Mouse (Mus musculus): ENCODE results near the gene Ttc39b. TPM values are rescaled to one million over a fixed set of nuclear protein-coding genes. Genes with fewer than 3 reads are reported as not detected.

Ttc39b gene
- total and polyA plus RNA-seq, 3 experiments, result 11.3 to 109 (median 21.1) TPM

DNA sequence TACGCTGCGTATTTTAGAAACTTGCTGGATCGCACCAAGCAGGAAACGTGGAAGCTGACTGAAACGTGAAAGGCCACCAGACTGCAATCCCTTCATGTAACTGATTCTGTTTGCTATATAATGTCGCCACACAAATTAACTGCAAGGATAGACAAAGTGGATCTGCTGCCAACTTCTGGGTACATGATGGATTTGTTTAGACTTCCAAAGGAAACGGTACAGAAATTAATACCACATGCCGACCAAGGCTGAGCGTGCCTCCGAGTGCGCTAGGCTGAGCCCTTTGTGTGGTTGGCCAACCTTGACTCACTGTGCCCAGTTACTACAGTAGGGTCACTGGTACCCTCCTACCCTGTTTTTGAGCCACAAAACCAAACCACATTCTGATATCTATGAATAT lies 89.3 kb downstream of the Ttc39b start:
- Histone ChIP-seq H3K27ac (ENCODE audit: control insufficient read depth, low read depth, low read length) (no peak overlapping the region), H3K4me1 (ENCODE audit: control insufficient read depth in 1 of 2, insufficient read depth in 2 of 2, low read length in 2 of 2) (no peaks in the 10 kb centered on the region), H3K27me3 (ENCODE audit: control insufficient read depth in 1 of 2, insufficient read depth in 2 of 2, low read length in 2 of 2) (no peaks in the 10 kb centered on the region), H3K4me3 (ENCODE audit: control insufficient read depth in 1 of 2, insufficient read depth in 1 of 2, low read depth in 2 of 2, low read length in 2 of 2) (no peak overlapping the region), H3K36me3 (ENCODE audit: control insufficient read depth in 1 of 2, insufficient read depth in 2 of 2, low read length in 2 of 2) (no peaks in the 10 kb centered on the region; a peak in 1 of 4 replicates), H3K9ac (ENCODE audit: control insufficient read depth, low read depth, low read length, poor library complexity, severe bottlenecking) (no peak overlapping the region), H3K9me3 (replicated peaks; ENCODE audit: insufficient read depth, low read length) (no peaks in the 10 kb centered on the region), H3K79me2 (ENCODE audit: control insufficient read depth, insufficient read depth, low read length, poor library complexity) (no peaks in the 10 kb centered on the region)
- DNase-seq (ENCODE audit: low read depth, low spot score), result no peak
- TF ChIP-seq MYC (IDR thresholded peaks at IDR 0.05; ENCODE audit: low read depth, low read length), result no peak

DNA sequence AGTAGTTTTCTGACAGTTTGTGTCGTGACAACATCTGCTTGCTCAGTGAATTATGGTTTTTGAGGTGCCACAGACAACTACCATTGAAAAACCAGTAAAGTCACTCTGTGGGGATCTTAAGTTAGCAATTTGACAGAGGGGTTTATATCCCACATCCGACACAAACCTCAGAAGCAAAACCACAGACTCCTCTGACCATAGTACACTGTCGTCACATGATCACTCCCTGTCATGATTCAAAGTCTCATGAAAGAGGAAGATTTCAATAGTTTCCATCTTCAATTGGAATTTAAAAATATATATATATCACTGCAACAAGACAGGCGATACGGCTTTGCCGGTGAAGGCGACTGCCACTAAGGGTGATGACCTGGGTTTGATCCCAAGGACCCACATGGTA lies 89.9 kb downstream of the Ttc39b start:
- no peak overlapping the region for H3K4me3 ChIP-seq (ENCODE audit: control insufficient read depth in 1 of 2, insufficient read depth in 1 of 2, low read depth in 2 of 2, low read length in 2 of 2)
- TF ChIP-seq KAT2A (conservative IDR thresholded peaks at IDR 0.05; ENCODE audit: low read depth, low read length), result no peak
- TF ChIP-seq NELFE (IDR thresholded peaks at IDR 0.05; ENCODE audit: low read depth, low read length), result no peak
- TF ChIP-seq POLR2A (IDR thresholded peaks at IDR 0.05; ENCODE audit: control insufficient read depth in 1 of 2, insufficient read depth in 1 of 2, low read depth in 1 of 2, low read length in 2 of 2, poor library complexity in 1 of 2), result no peak
- no peak for TF ChIP-seq E2F4 (IDR thresholded peaks at IDR 0.05; ENCODE audit: borderline replicate concordance, low read depth, low read length)
- TF ChIP-seq CHD1 (IDR thresholded peaks at IDR 0.05; ENCODE audit: low read depth, low read length), result no peak
- no peak for TF ChIP-seq TBP (IDR thresholded peaks at IDR 0.05; ENCODE audit: low read depth, low read length)
- TF ChIP-seq RAD21 (IDR thresholded peaks at IDR 0.05; ENCODE audit: low read depth, low read length), result no peak
- TF ChIP-seq ETS1 (IDR thresholded peaks at IDR 0.05; ENCODE audit: low read depth, low read length), result no peak
- no peak for TF ChIP-seq EP300 (IDR thresholded peaks at IDR 0.05; ENCODE audit: low read depth in 1 of 2, low read length in 2 of 2)
- no peak for TF ChIP-seq SMC3 (IDR thresholded peaks at IDR 0.05; ENCODE audit: low read depth, low read length)
- no peak for TF ChIP-seq TAL1 (IDR thresholded peaks at IDR 0.05; ENCODE audit: low read length)
- no peak for TF ChIP-seq MAZ (IDR thresholded peaks at IDR 0.05; ENCODE audit: low read depth, low read length)
- TF ChIP-seq POLR2AphosphoS2 (IDR thresholded peaks at IDR 0.05; ENCODE audit: low read length), result no peak
- TF ChIP-seq JUND (IDR thresholded peaks at IDR 0.05; ENCODE audit: low read depth, low read length), result no peak
- no peak for TF ChIP-seq USF1 (IDR thresholded peaks at IDR 0.05; ENCODE audit: low read depth, low read length)
- no peaks in the 10 kb centered on the region for H3K27me3 ChIP-seq (ENCODE audit: control insufficient read depth in 1 of 2, insufficient read depth in 2 of 2, low read length in 2 of 2)
- no peaks in the 10 kb centered on the region for H3K9me3 ChIP-seq (replicated peaks; ENCODE audit: insufficient read depth, low read length)
- no peak for DNase-seq (ENCODE audit: low read depth, low spot score)
- no peak overlapping the region for H3K27ac ChIP-seq (ENCODE audit: control insufficient read depth, low read depth, low read length)
- H3K4me1 ChIP-seq (ENCODE audit: control insufficient read depth in 1 of 2, insufficient read depth in 2 of 2, low read length in 2 of 2), result no peaks in the 10 kb centered on the region
- no peaks in the 10 kb centered on the region; a peak in 1 of 4 replicates for H3K36me3 ChIP-seq (ENCODE audit: control insufficient read depth in 1 of 2, insufficient read depth in 2 of 2, low read length in 2 of 2)
- no peak overlapping the region for H3K9ac ChIP-seq (ENCODE audit: control insufficient read depth, low read depth, low read length, poor library complexity, severe bottlenecking)
- no peaks in the 10 kb centered on the region for H3K79me2 ChIP-seq (ENCODE audit: control insufficient read depth, insufficient read depth, low read length, poor library complexity)
